Mouse (Mus musculus) stomach, postnatal 0 days (tissue): Measurements from ENCODE around the gene Epo.

ENCODE experiments used
- CTCF ChIP-seq: IDR thresholded peaks from 2 replicates; pipeline ENCODE4 v1.5.1; 2016; ENCODE audit warnings: antibody characterized with exemption, low read depth, mild to moderate bottlenecking, moderate library complexity
- EP300 ChIP-seq: optimal IDR thresholded peaks from 2 replicates; pipeline ENCODE3; 2016; ENCODE audit warnings: antibody characterized with exemption

DNA sequence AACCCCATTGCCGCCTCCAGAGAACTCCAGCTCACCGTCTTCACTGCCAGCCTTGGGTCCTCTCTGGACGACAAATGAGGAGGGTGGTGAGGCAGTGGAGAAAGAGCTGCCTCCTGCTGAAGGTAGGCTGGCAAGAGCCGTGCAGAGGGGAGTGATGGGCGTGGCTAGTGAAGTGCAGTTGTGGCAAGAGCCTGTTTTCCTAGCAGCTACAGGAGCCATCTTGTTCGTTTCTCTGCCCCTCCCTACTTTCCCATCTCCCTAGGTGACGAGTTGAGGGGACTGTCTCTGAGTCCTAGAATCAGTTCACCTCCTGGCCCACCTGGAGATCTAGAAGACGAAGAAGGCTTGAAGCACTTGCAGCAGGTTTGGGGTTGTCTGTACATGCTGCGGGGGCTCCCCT lies 11.2 kb downstream of the Epo start:
- no peak for TF ChIP-seq CTCF
- TF ChIP-seq EP300: no peak
